Mouse (Mus musculus) bone marrow, adult 2 months (tissue): ENCODE results near the gene Olfr963. TPM values are rescaled to one million over a fixed set of nuclear protein-coding genes. Genes with fewer than 3 reads are reported as not detected.
"Not testable (repeated sequence)": the region's sequence is repeated elsewhere in the genome, so short reads cannot be mapped to it uniquely, and the experiment has no call there.

ENCODE experiments used
- H3K27ac ChIP-seq: fragments of 200-500 bp; 2 replicates; pipeline ENCODE4 v1.5.1; 2012; ENCODE audit warnings: low read depth, mild to moderate bottlenecking, control low read depth, inconsistent platforms, low read length; ENCODE audit not compliant: control insufficient read depth, poor library complexity, insufficient read depth
- H3K4me1 ChIP-seq: fragments of 200-500 bp; 2 replicates; pipeline ENCODE4 v1.6.1; 2011; ENCODE audit warnings: low read length; ENCODE audit not compliant: control insufficient read depth, insufficient read depth
- H3K4me3 ChIP-seq: fragments of 200-500 bp; replicated peaks from 2 replicates; pipeline ENCODE3; 2011; ENCODE audit warnings: mild to moderate bottlenecking, low read depth, low read length, control low read depth; ENCODE audit not compliant: control insufficient read depth
- CTCF ChIP-seq: fragments of 200-500 bp; IDR thresholded peaks from 2 replicates; pipeline ENCODE4 v1.5.1; 2011; ENCODE audit warnings: low read length, control low read depth; ENCODE audit not compliant: control insufficient read depth, insufficient read depth
- POLR2A ChIP-seq: fragments of 200-500 bp; IDR thresholded peaks from 2 replicates; pipeline ENCODE4 v1.6.1; 2011; ENCODE audit warnings: low read depth, mild to moderate bottlenecking, control low read depth, low read length, borderline replicate concordance; ENCODE audit not compliant: control insufficient read depth
- WGBS: fragments of 180-500 bp; shearing (Covaris S2); methylation state at CpG from one replicate; pipeline ENCODE4 v1.1.7; 2018; 5-methylcytosine and 5-hydroxymethylcytosine counted together
- polyA plus RNA-seq: library from polyadenylated mRNA; stranded (reverse); fragments of >200 nt; gene quantifications from 2 replicates; pipeline ENCODE4 v1.2.4, GENCODE M21; 2011; ENCODE audit warnings: low replicate concordance; ENCODE audit not compliant: missing spikeins, insufficient read depth, insufficient read length

Gene Olfr963
- polyA plus RNA-seq, 1 experiment, result not detected

- TF ChIP-seq CTCF, result no peak
- no peak for TF ChIP-seq POLR2A
- Histone ChIP-seq H3K27ac (no peak overlapping the region), H3K4me3 (no peak overlapping the region), H3K4me1 (no peaks in the 10 kb centered on the region)
- WGBS, result 67% methylated on average over 6 of the region's 6 CpGs
These were observed 12.1 kb upstream of the Olfr963 start for GRCm38 (mm10) chr9:39654756-39655396.

GRCm38 (mm10) chr9:39669723-39670122 is 2.7 kb downstream of the Olfr963 start:
- Histone ChIP-seq H3K4me1 (no peaks in the 10 kb centered on the region), H3K27ac (no peak overlapping the region), H3K4me3 (no peak overlapping the region)
- TF ChIP-seq CTCF, result no peak
- no peak for TF ChIP-seq POLR2A
- WGBS, result 73% methylated on average over 2 of the region's 2 CpGs

DNA sequence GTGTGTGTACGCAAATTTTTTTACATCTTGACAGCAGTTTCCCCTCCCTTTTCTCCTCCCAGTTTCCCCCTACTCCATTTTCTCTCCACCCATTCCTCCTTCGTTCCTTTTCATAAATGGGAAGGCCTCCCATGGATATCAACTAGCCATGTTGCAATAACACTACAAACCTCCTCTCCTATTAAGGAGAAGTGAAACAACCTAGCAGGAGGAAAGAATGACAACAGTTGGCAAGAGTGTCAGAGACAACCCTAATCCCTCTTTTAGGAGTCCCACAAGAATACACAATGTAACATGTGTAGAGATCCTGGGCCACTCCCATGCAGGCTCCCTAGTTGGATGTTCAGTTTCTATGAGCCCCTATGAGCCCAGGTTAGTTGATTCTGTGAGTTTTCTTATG is 7.8 kb downstream of the Olfr963 start:
- TF ChIP-seq CTCF (no peak), POLR2A (no peak)
- Histone ChIP-seq H3K4me1 (no peaks in the 10 kb centered on the region), H3K27ac (no peak overlapping the region), H3K4me3 (no peak overlapping the region)
- 61% methylated on average over 2 of the region's 2 CpGs for WGBS

- WGBS, result 58% methylated on average over 2 of the region's 2 CpGs
- H3K27ac ChIP-seq, result no peak overlapping the region
- no peaks in the 10 kb centered on the region for H3K4me1 ChIP-seq
- H3K4me3 ChIP-seq, result no peak overlapping the region
- no peak for TF ChIP-seq CTCF
- no peak for TF ChIP-seq POLR2A
These were observed 11.6 kb downstream of the Olfr963 start for GRCm38 (mm10) chr9:39678557-39678956.

DNA sequence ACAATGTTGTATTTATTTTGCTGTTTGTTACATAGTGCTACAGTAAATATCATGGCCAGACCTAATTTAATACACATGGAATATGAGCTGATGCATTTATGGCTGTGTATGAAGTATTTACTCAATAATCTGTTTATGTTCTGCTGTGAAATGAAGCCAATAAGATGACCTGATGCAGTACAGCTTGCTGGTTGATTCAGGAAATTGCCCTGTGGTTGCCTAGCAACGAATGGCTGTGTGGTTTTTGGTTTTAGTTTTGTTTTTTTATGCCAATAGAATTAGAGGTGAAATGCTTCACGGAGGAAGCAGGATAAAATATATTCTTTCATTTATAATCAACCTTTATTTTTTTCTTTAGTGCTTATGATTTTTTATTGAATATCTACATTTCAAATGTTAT is 12.3 kb downstream of the Olfr963 start:
- no peak for TF ChIP-seq POLR2A
- TF ChIP-seq CTCF, result no peak
- H3K4me3 ChIP-seq, result no peak overlapping the region
- 4% methylated on average over 2 of the region's 2 CpGs for WGBS

DNA sequence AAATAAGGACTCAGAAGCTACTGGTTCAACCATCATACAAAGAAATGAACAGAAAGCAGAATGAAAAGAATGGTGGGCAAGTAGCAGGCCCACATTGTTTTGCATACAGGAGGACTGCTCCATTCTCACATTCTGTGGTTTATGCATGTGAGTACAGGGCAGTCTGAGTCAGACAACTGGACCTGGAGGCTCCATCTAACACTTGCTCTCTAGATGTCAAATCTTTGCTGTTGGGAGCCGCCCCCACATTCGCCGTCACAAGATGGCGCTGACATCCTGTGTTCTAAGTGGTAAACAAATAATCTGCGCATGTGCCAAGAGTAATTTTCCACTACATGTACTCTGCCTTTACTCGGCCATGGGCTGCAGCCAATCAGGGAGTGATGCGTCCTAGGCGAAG is 34.1 kb downstream of the Olfr963 start:
- H3K4me1 ChIP-seq, H3K4me3 ChIP-seq, H3K27ac ChIP-seq: not testable (repeated sequence)
- 88% methylated on average over 8 of the region's 8 CpGs for WGBS

More for the DNA sequence above, 12.3 kb downstream of the Olfr963 start:
- Histone ChIP-seq H3K4me1 (no peaks in the 10 kb centered on the region), H3K27ac (no peak overlapping the region)

DNA sequence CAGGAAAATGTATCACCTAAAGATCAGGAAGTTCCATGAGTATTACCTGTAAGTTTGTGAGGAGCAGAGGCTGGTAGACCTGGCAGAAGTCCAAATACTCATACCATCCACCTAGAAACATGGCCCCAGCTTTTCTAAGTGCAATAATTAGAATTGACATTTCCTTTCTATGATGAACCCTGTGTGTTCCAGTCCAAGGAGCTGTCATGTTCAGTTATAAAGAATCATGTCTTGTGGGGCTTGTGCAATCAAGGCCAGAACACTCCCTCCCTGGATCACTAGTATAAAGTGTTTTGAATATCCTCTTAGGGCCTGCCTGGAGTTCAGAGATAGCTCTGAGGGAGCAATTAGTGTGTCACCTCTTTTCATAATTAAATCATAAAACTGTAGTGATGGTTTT is 40.0 kb downstream of the Olfr963 start, which contains the start of gene Olfr149:
Gene Olfr149, minus strand, starts transcription at position 101 of the 400 bp plus-strand sequence.
- H3K27ac ChIP-seq, result no peak within 1 kb of the TSS
- no peaks in the 10 kb centered on the region for H3K4me1 ChIP-seq
- TF ChIP-seq POLR2A (no peak), CTCF (no peak)
- H3K4me3 ChIP-seq, result no peak within 1 kb of the TSS

GRCm38 (mm10) chr9:39708958-39709357 is 42.0 kb downstream of the Olfr963 start:
- 39% methylated on average over 3 of the region's 3 CpGs for WGBS
- H3K4me3 ChIP-seq, result no peak overlapping the region
- H3K27ac ChIP-seq, result no peak overlapping the region
- H3K4me1 ChIP-seq, result no peaks in the 10 kb centered on the region
- TF ChIP-seq POLR2A, result no peak
- TF ChIP-seq CTCF, result no peak

- TF ChIP-seq CTCF (no peak), POLR2A (no peak)
- H3K4me3 ChIP-seq, result no peak within 1 kb of the TSS
- H3K4me1 ChIP-seq, result no peaks in the 10 kb centered on the region
- H3K27ac ChIP-seq, result no peak within 1 kb of the TSS
These were observed 44.0 kb downstream of the Olfr963 start, which contains the start of gene Olfr965 for GRCm38 (mm10) chr9:39711053-39711452. Gene Olfr965 (plus strand): TSS chr9:39711353.

Other genes starting within 250 kb of the Olfr963 start
- not detected in 2 replicates for gene Olfr952, start 240.1 kb upstream of the Olfr963 start, polyA plus RNA-seq
- gene Olfr954, start 210.5 kb upstream of the Olfr963 start, polyA plus RNA-seq, result not detected in 2 replicates
- gene Olfr955, start 195.3 kb upstream of the Olfr963 start, polyA plus RNA-seq, result not detected in 2 replicates
- gene Olfr44, start 173.2 kb upstream of the Olfr963 start, polyA plus RNA-seq, result not detected in 2 replicates
- not detected in 2 replicates for gene Olfr957, start 151.4 kb upstream of the Olfr963 start, polyA plus RNA-seq
- gene Olfr958, start 113.2 kb upstream of the Olfr963 start, polyA plus RNA-seq, result not detected in 2 replicates
- not detected in 2 replicates for gene Olfr959, start 91.6 kb upstream of the Olfr963 start, polyA plus RNA-seq
- 0.35 TPM in 1 of 2 replicates, not detected in the other for gene AW551984, start 62.8 kb upstream of the Olfr963 start, polyA plus RNA-seq
- not detected in 2 replicates for gene Olfr148, start 56.5 kb upstream of the Olfr963 start, polyA plus RNA-seq
- gene Olfr960, start 45.8 kb upstream of the Olfr963 start, polyA plus RNA-seq, result not detected in 2 replicates
- gene Olfr961, start 22.1 kb upstream of the Olfr963 start, polyA plus RNA-seq, result not detected in 2 replicates
- gene Olfr149, start 39.9 kb downstream of the Olfr963 start, polyA plus RNA-seq, result not detected in 2 replicates
- not detected in 2 replicates for gene Olfr965, start 44.1 kb downstream of the Olfr963 start, polyA plus RNA-seq
- gene Olfr150, start 63.8 kb downstream of the Olfr963 start, polyA plus RNA-seq, result 1.1 and 5.3 TPM in 2 replicates
- gene Olfr967, start 79.0 kb downstream of the Olfr963 start, polyA plus RNA-seq, result not detected in 2 replicates
- not detected in 2 replicates for gene Olfr968, start 116.0 kb downstream of the Olfr963 start, polyA plus RNA-seq
- not detected in 2 replicates for gene Olfr969, start 123.7 kb downstream of the Olfr963 start, polyA plus RNA-seq
- gene Olfr970, start 141.7 kb downstream of the Olfr963 start, polyA plus RNA-seq, result not detected in 2 replicates
- 0.65 TPM in 1 of 2 replicates, not detected in the other for gene Olfr971, start 169.7 kb downstream of the Olfr963 start, polyA plus RNA-seq
- not detected in 2 replicates for gene Olfr972, start 199.2 kb downstream of the Olfr963 start, polyA plus RNA-seq
- gene Olfr229, start 240.1 kb downstream of the Olfr963 start, polyA plus RNA-seq, result not detected in 2 replicates